In the genomic region with DNA sequence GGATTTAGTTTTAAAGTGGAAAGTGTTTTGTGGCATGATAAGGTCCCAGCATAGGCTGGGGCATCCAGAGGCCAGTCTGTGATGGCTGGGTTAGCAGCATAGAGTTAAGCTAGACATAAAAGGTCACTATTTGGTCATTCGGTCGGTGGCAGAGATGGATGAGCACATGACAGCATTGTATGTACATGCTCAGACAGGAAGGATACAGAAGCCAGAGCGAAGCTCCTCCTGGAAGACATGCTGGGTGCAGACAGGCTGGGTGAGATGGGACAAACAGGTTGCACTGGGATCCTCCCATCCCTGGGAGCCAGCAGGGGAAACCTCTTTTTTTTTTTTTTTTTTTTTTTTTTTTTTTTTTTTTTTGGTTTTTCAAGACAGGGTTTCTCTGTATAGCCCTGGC, we compare ENCODE assay signal across 14 mouse cellular contexts.
"Had no signal": no experiment of that assay in that cellular context is flagged by ENCODE, and none has a peak within 500 bp of the region (broad histone marks: within the 10 kb centered on the region; RNA-seq: fewer than 3 reads in every experiment).

No protein-coding gene starts in this region.

- H3K27me3 ChIP-seq: limb, embryonic 13.5 days; liver, embryonic 15.5 days; midbrain, embryonic 15.5 days; neural tube, embryonic 12.5 days had no signal

- H3K36me3 ChIP-seq: limb, embryonic 13.5 days; liver, embryonic 15.5 days; midbrain, embryonic 15.5 days; neural tube, embryonic 12.5 days had no signal

- DNase-seq: kidney, adult 8-10 months; kidney, postnatal 36 days; left cerebral cortex, postnatal 4 days; right cerebral cortex, postnatal 4 days; thymus, postnatal 14 days had no signal

- ATAC-seq: inflammation-experienced regulatory T-cells, adult 6 months; intestine, postnatal 0 days; midbrain, embryonic 15.5 days had no signal

- H3K9ac ChIP-seq: limb, embryonic 13.5 days; liver, embryonic 15.5 days; midbrain, embryonic 15.5 days; neural tube, embryonic 12.5 days had no signal

- H3K4me3 ChIP-seq: limb, embryonic 13.5 days; liver, embryonic 15.5 days; midbrain, embryonic 15.5 days; neural tube, embryonic 12.5 days had no signal

- H3K27ac ChIP-seq: kidney, postnatal 0 days; limb, embryonic 13.5 days; liver, embryonic 15.5 days; midbrain, embryonic 15.5 days; neural tube, embryonic 12.5 days had no signal

- H3K4me2 ChIP-seq: limb, embryonic 13.5 days; liver, embryonic 11.5 days; liver, embryonic 15.5 days; midbrain, embryonic 11.5 days; midbrain, embryonic 15.5 days; neural tube, embryonic 12.5 days had no signal

- H3K9me3 ChIP-seq: limb, embryonic 13.5 days; liver, embryonic 15.5 days; midbrain, embryonic 15.5 days; neural tube, embryonic 12.5 days had no signal
